Mouse (Mus musculus): ENCODE data around the gene Sec61a2. TPM values are rescaled to one million over a fixed set of nuclear protein-coding genes. Genes with fewer than 3 reads are reported as not detected.

Gene Sec61a2
- 10 to 100 TPM; 20.7 to 23.7 TPM for polyA plus RNA-seq (2017; shearing (Covaris generic))

GRCm38 (mm10) chr2:5894843-5895570 is at the start of gene Sec61a2:
Sec61a2 (minus strand) TSS chr2:5895432.

GRCm38 (mm10) chr2:5942416-5943032 is 47.3 kb upstream of the Sec61a2 start, which contains the start of gene Dhtkd1:
Dhtkd1 (minus strand) TSS chr2:5942792.

GRCm38 (mm10) chr2:5862834-5863233 is 32.4 kb downstream of the Sec61a2 start, which contains the start of gene Gm13199:
Gm13199 (minus strand) TSS chr2:5862934.

GRCm38 (mm10) chr2:5844873-5845631 is 50.2 kb downstream of the Sec61a2 start, which contains the start of the genes Nudt5 and Cdc123:
Nudt5 (plus strand) TSS chr2:5845019.
Cdc123 (minus strand) TSS chr2:5845164.

Other genes starting within 250 kb of the Sec61a2 start
- 10 to 100 TPM; 33.5 to 39.7 TPM for gene Camk1d, start 180.9 kb downstream of the Sec61a2 start, polyA plus RNA-seq (2017; shearing (Covaris generic))
- 10 to 100 TPM; 31.8 to 32.6 TPM for gene Nudt5, start 50.4 kb downstream of the Sec61a2 start, polyA plus RNA-seq (2017; shearing (Covaris generic))
- 100 to 1,000 TPM; 168 to 187 TPM for gene Cdc123, start 50.3 kb downstream of the Sec61a2 start, polyA plus RNA-seq (2017; shearing (Covaris generic))
- 1 to 10 TPM; 1.3 to 1.8 TPM for gene Gm13199, start 32.5 kb downstream of the Sec61a2 start, polyA plus RNA-seq (2017; shearing (Covaris generic))
- gene Dhtkd1, start 47.4 kb upstream of the Sec61a2 start, polyA plus RNA-seq (2017; shearing (Covaris generic)) = 1 to 10 TPM in 1 of 2 experiments, under 1 TPM in 1; 0.64 to 2.1 TPM
- 10 to 100 TPM; 17.2 to 18.6 TPM for gene Upf2, start 56.0 kb upstream of the Sec61a2 start, polyA plus RNA-seq (2017; shearing (Covaris generic))
- gene Proser2, start 234.8 kb upstream of the Sec61a2 start, polyA plus RNA-seq (2017; shearing (Covaris generic)) = 1 to 10 TPM in 1 of 2 experiments, under 1 TPM in 1; 0.48 to 2.3 TPM